Mouse (Mus musculus) liver, adult (tissue): Measurements from ENCODE around the gene Orm2.

Experiments used
- GATA4 ChIP-seq: IDR thresholded peaks from 2 replicates; pipeline ENCODE4 v1.6.1; 2014; ENCODE audit warnings: mild to moderate bottlenecking, low read length; ENCODE audit not compliant: insufficient replicate concordance

Orm2 gene

GRCm38 (mm10) chr4:63410583-63410934 is 48.3 kb downstream of the Orm2 start:
- TF ChIP-seq GATA4: no peak

DNA sequence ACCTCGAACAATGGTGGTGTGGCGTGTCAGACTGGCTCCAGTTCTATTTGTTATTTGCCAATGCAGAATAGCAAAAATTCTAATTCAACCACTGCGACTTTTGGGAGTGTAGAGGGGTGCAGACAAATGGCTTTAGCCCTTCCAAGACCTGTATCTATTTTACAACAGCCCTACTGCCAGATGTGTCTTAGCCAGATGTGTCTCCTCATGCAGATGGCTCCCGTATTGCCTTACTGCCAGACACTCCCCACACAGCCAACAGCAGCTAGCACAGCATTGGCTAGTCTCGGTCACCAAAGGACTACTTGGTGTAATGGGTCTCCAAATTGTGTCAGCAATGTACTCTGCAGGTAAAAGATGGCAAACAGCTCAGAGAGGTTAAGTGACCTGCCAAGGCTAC is 49.0 kb downstream of the Orm2 start:
- TF ChIP-seq GATA4: no peak

DNA sequence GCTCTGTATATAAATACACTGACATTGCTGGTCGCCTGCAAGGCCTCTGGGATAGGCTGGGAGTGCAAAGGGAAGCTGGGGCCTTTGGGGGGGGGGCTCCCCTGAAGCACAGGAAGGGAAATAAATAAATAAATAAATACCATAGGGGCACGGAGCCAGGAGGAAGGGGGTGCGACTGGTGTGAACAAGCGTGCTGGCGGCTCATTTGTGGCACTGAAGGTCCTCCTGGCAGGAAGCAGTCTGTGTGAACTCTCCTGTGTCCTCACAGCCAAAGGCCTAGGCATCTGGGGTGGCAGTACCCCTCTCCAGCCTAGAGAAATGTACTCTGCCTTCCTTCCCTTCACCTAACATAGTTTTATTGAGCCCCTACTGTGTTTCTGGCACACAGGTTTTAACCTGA is 52.7 kb downstream of the Orm2 start:
- no peak for TF ChIP-seq GATA4
